17 mouse cellular contexts compared by ENCODE assay signal in genomic region chr15:103245616-103246015, GRCm38 (mm10). TPM values are rescaled to one million over a fixed set of nuclear protein-coding genes. Genes with fewer than 3 reads are reported as not detected.
DNase-seq lines count a peak whose midpoint lies in the region; ATAC-seq and TF ChIP-seq lines count a peak whose summit lies in the region.
"Had no signal": no experiment of that assay in that cellular context is flagged by ENCODE, and none has a peak within 500 bp of the region (broad histone marks: within the 10 kb centered on the region; RNA-seq: fewer than 3 reads in every experiment).

No protein-coding gene starts in this region.

- 33% methylated on average over 6 of the region's 6 CpGs for WGBS in heart, embryonic 13.5 days
- 82% methylated on average over 6 of the region's 6 CpGs for WGBS in embryonic facial prominence, embryonic 13.5 days
- WGBS in liver, embryonic 14.5 days (ENCODE audit: insufficient replicate concordance), result 31% methylated on average over 6 of the region's 6 CpGs

- H3K4me1 ChIP-seq in heart, embryonic 13.5 days, result peaks cover 46% of the 10 kb centered on the region
- peaks cover 53% of the 10 kb centered on the region for H3K4me1 ChIP-seq in G1E (ENCODE audit: insufficient read depth, low read depth, low read length)
- peaks cover 30% of the 10 kb centered on the region for H3K4me1 ChIP-seq in embryonic facial prominence, embryonic 13.5 days
- H3K4me1 ChIP-seq in liver, embryonic 14.5 days (replicated peaks; ENCODE audit: control insufficient read depth in 2 of 2, insufficient read depth in 2 of 2, low read length in 1 of 2), result peaks cover 15 to 22% of the 10 kb centered on the region in 2 experiments

- peak overlapping the region; percentile 56; the same call in 1 of the 2 replicates for H3K9ac ChIP-seq in heart, embryonic 13.5 days
- no peak overlapping the region for H3K9ac ChIP-seq in embryonic facial prominence, embryonic 13.5 days
- no peak overlapping the region; the same call in 1 of the 2 replicates for H3K9ac ChIP-seq in liver, embryonic 14.5 days (replicated peaks)
- H3K9ac ChIP-seq: midbrain, embryonic 13.5 days; neural tube, embryonic 12.5 days had no signal

- no peak for TF ChIP-seq CTCF in G1E (IDR thresholded peaks at IDR 0.05; ENCODE audit: low read depth, low read length)
- TF ChIP-seq CTCF in liver, embryonic 14.5 days (IDR thresholded peaks at IDR 0.05; ENCODE audit: low read depth), result no peak

- H3K9me3 ChIP-seq in heart, embryonic 13.5 days, result no peaks in the 10 kb centered on the region
- H3K9me3 ChIP-seq in G1E (replicated peaks), result no peaks in the 10 kb centered on the region
- no peaks in the 10 kb centered on the region for H3K9me3 ChIP-seq in embryonic facial prominence, embryonic 13.5 days
- H3K9me3 ChIP-seq in liver, embryonic 14.5 days (ENCODE audit: control insufficient read depth, low read length), result no peaks in the 10 kb centered on the region
- H3K9me3 ChIP-seq: midbrain, embryonic 13.5 days; neural tube, embryonic 12.5 days had no signal

- H3K4me2 ChIP-seq in heart, embryonic 13.5 days, result peak overlapping the region; percentile 49
- no peak overlapping the region; the same call in 1 of the 2 replicates for H3K4me2 ChIP-seq in embryonic facial prominence, embryonic 13.5 days
- H3K4me2 ChIP-seq in liver, embryonic 14.5 days (ENCODE audit: low read depth), result peak overlapping the region; percentile 61
- H3K4me2 ChIP-seq: midbrain, embryonic 13.5 days had no signal

- peak overlapping the region; percentile 28; the same call in 1 of the 2 replicates for H3K27ac ChIP-seq in heart, embryonic 13.5 days (replicated peaks)
- H3K27ac ChIP-seq in embryonic facial prominence, embryonic 13.5 days, result peak overlapping the region; percentile 16; the same call in 1 of the 2 replicates
- H3K27ac ChIP-seq in liver, embryonic 14.5 days, result peak overlapping the region; percentile 35
- H3K27ac ChIP-seq: midbrain, embryonic 13.5 days; neural tube, embryonic 12.5 days had no signal

- no peak; the same call in 1 of the 2 replicates for ATAC-seq in heart, embryonic 13.5 days (ENCODE audit: extremely low read depth, insufficient number of reproducible peaks, low FRiP score, low TSS enrichment)
- ATAC-seq in G1E (ENCODE audit: extremely low read depth, insufficient number of reproducible peaks, low FRiP score, poor library complexity, severe bottlenecking), result no peak
- no peak for ATAC-seq in embryonic facial prominence, embryonic 13.5 days (ENCODE audit: insufficient number of reproducible peaks, insufficient read depth, low FRiP score, low TSS enrichment, low read depth)
- peak; percentile 42 for ATAC-seq in liver, embryonic 14.5 days (ENCODE audit: insufficient read depth)
- ATAC-seq: forebrain, embryonic 16.5 days; midbrain, embryonic 13.5 days; Patski had no signal

- no peaks in the 10 kb centered on the region for H3K27me3 ChIP-seq in heart, embryonic 13.5 days (replicated peaks)
- no peaks in the 10 kb centered on the region for H3K27me3 ChIP-seq in G1E (ENCODE audit: insufficient read depth, low read length)
- H3K27me3 ChIP-seq in embryonic facial prominence, embryonic 13.5 days, result no peaks in the 10 kb centered on the region
- H3K27me3 ChIP-seq in liver, embryonic 14.5 days (ENCODE audit: control insufficient read depth, insufficient read depth, low read length), result no peaks in the 10 kb centered on the region
- H3K27me3 ChIP-seq: midbrain, embryonic 13.5 days; neural tube, embryonic 12.5 days; Patski had no signal

- peak; percentile 23; the same call in 1 of the 2 replicates for TF ChIP-seq EP300 in liver, embryonic 14.5 days (IDR thresholded peaks at IDR 0.05; ENCODE audit: low read depth)

- no peak for DNase-seq in heart, postnatal 10 days
- DNase-seq in G1E (ENCODE audit: low spot score), result no peak
- DNase-seq in liver, embryonic 14.5 days (ENCODE audit: low read depth in 3 of 3, low spot score in 3 of 3), result no peak
- DNase-seq in Muller cell, postnatal 12 days (ENCODE audit: inconsistent ontology term), result no peak
- no peak for DNase-seq in embryo, embryonic 11 days
- DNase-seq: cerebellum, adult 9-10 months; kidney, postnatal 14 days; left cerebral cortex, postnatal 4 days; lung, postnatal 10 days; thymus, adult 2 months had no signal

- intact Hi-C loops in heart, postnatal 10 days (cut with DNase I), result no loop called here

- no peak overlapping the region for H3K4me3 ChIP-seq in heart, embryonic 13.5 days
- peak overlapping the region; percentile 20; the same call in 1 of the 2 replicates for H3K4me3 ChIP-seq in G1E (ENCODE audit: low read depth, low read length)
- H3K4me3 ChIP-seq in embryonic facial prominence, embryonic 13.5 days, result no peak overlapping the region
- peak overlapping the region in 1 of 2 experiments; percentile 22; a peak in 2 of 4 replicates for H3K4me3 ChIP-seq in liver, embryonic 14.5 days (ENCODE audit: insufficient read depth in 1 of 2, low read depth in 2 of 2, low read length in 2 of 2)
- H3K4me3 ChIP-seq: neural tube, embryonic 12.5 days had no signal

- peaks cover 81% of the 10 kb centered on the region for H3K36me3 ChIP-seq in heart, embryonic 13.5 days
- H3K36me3 ChIP-seq in G1E (replicated peaks), result peaks cover 87% of the 10 kb centered on the region
- peaks cover 72% of the 10 kb centered on the region for H3K36me3 ChIP-seq in embryonic facial prominence, embryonic 13.5 days
- H3K36me3 ChIP-seq in liver, embryonic 14.5 days (replicated peaks; ENCODE audit: control insufficient read depth, insufficient read depth, low read depth), result peaks cover 92% of the 10 kb centered on the region

RNA-seq across cellular contexts. Expression of gene Hnrnpa1, which starts 5.4 kb away (rescaled TPM):
- polyA plus RNA-seq in heart, embryonic 13.5 days (2015; fragmentation: Nextera tagmentation; extraction: Ambion mirVana), result 500 and 519 TPM in 2 replicates
- 100 to 1,000 TPM; 299 to 318 TPM for total RNA-seq in heart, postnatal 10 days (2021)
- total RNA-seq in G1E (2014; fragmentation: Nextera tagmentation) (379 and 391 TPM in 2 replicates), G1E (2017) (797 and 984 TPM in 2 replicates)
- polyA plus RNA-seq in G1E (2012), result 143 and 212 TPM in 2 replicates
- polyA plus RNA-seq in embryonic facial prominence, embryonic 13.5 days (2015; fragmentation: Nextera tagmentation; extraction: Ambion mirVana), result 1,090 and 1,133 TPM in 2 replicates
- polyA plus RNA-seq in liver, embryonic 14.5 days (2012; rRNA removed), result 329 and 510 TPM in 2 replicates
- polyA plus RNA-seq in liver, embryonic 14.5 days (2014; fragmentation: Nextera tagmentation; extraction: Ambion mirVana), result 240 and 270 TPM in 2 replicates

RNA-seq across cellular contexts. Expression of gene Cbx5, which starts 6.0 kb away (rescaled TPM):
- polyA plus RNA-seq in heart, embryonic 13.5 days (2015; fragmentation: Nextera tagmentation; extraction: Ambion mirVana), result 91.9 and 97.2 TPM in 2 replicates
- 10 to 100 TPM; 81.3 to 97.4 TPM for total RNA-seq in heart, postnatal 10 days (2021)
- total RNA-seq in G1E (2014; fragmentation: Nextera tagmentation) (261 and 300 TPM in 2 replicates), G1E (2017) (215 and 278 TPM in 2 replicates)
- 7.0 and 9.5 TPM in 2 replicates for polyA plus RNA-seq in G1E (2012)
- polyA plus RNA-seq in embryonic facial prominence, embryonic 13.5 days (2015; fragmentation: Nextera tagmentation; extraction: Ambion mirVana), result 137 and 142 TPM in 2 replicates
- 27.8 and 32.4 TPM in 2 replicates for polyA plus RNA-seq in liver, embryonic 14.5 days (2012; rRNA removed)
- polyA plus RNA-seq in liver, embryonic 14.5 days (2014; fragmentation: Nextera tagmentation; extraction: Ambion mirVana), result 54.4 and 57.1 TPM in 2 replicates

RNA-seq across cellular contexts. Expression of gene Nfe2, which starts 12.6 kb away (rescaled TPM):
- 7.2 and 8.2 TPM in 2 replicates for polyA plus RNA-seq in heart, embryonic 13.5 days (2015; fragmentation: Nextera tagmentation; extraction: Ambion mirVana)
- 1 to 10 TPM in 1 of 2 experiments, under 1 TPM in 1; 0.30 to 1.0 TPM for total RNA-seq in heart, postnatal 10 days (2021)
- total RNA-seq in G1E (2014; fragmentation: Nextera tagmentation), result 254 and 313 TPM in 2 replicates
- 177 TPM in 2 replicates for total RNA-seq in G1E (2017)
- 151 and 155 TPM in 2 replicates for polyA plus RNA-seq in G1E (2012)
- 2.4 and 2.9 TPM in 2 replicates for polyA plus RNA-seq in embryonic facial prominence, embryonic 13.5 days (2015; fragmentation: Nextera tagmentation; extraction: Ambion mirVana)
- polyA plus RNA-seq in liver, embryonic 14.5 days (2012; rRNA removed), result 178 and 222 TPM in 2 replicates
- 175 and 184 TPM in 2 replicates for polyA plus RNA-seq in liver, embryonic 14.5 days (2014; fragmentation: Nextera tagmentation; extraction: Ambion mirVana)
- total RNA-seq: layer of hippocampus, postnatal 14 days; left cerebral cortex, postnatal 4 days had no signal
- polyA plus RNA-seq: Patski had no signal

RNA-seq across cellular contexts. Expression of gene Copz1, which starts 26.9 kb away (rescaled TPM):
- polyA plus RNA-seq in heart, embryonic 13.5 days (2015; fragmentation: Nextera tagmentation; extraction: Ambion mirVana), result 163 and 178 TPM in 2 replicates
- total RNA-seq in heart, postnatal 10 days (2021), result 10 to 100 TPM; 81.2 to 83.3 TPM
- total RNA-seq in G1E (2014; fragmentation: Nextera tagmentation) (494 and 507 TPM in 2 replicates), G1E (2017) (182 and 184 TPM in 2 replicates)
- 72.4 and 97.2 TPM in 2 replicates for polyA plus RNA-seq in G1E (2012)
- 254 and 287 TPM in 2 replicates for polyA plus RNA-seq in embryonic facial prominence, embryonic 13.5 days (2015; fragmentation: Nextera tagmentation; extraction: Ambion mirVana)
- 118 and 133 TPM in 2 replicates for polyA plus RNA-seq in liver, embryonic 14.5 days (2012; rRNA removed)
- polyA plus RNA-seq in liver, embryonic 14.5 days (2014; fragmentation: Nextera tagmentation; extraction: Ambion mirVana), result 205 and 219 TPM in 2 replicates

Comparison
In these comparisons a context has a peak if more than half of its experiments do, and no peak if none do; other contexts are left out.
1. RNA of gene Nfe2, which starts 12.6 kb away (polyA plus RNA-seq): 175 to 222 TPM in liver, embryonic 14.5 days and 151 to 155 TPM in G1E; 7.2 to 8.2 TPM in heart, embryonic 13.5 days and 2.4 to 2.9 TPM in embryonic facial prominence, embryonic 13.5 days; every median in the first group is over 10 times any median in the second.
2. Peak in every context shown above with its lines, with median percentiles within 50 percentile points of each other: H3K27ac ChIP-seq.